Mouse (Mus musculus) thymus, adult 18-20 months (tissue): ENCODE data around the gene Psap.
"Not testable (repeated sequence)": the region's sequence is repeated elsewhere in the genome, so short reads cannot be mapped to it uniquely, and the experiment has no call there.

Experiments used
- DNase-seq, 2 experiments: peaks; one replicate each; pipeline ENCODE4 v3.0.0; 2022; ENCODE audit warnings: mixed read lengths in 2 of 2

Psap gene

GRCm38 (mm10) chr10:60277207-60278005 is at the start of gene Psap:
Psap (plus strand) TSS chr10:60277627.
- DNase-seq, result peak; percentile 90 to 91

DNA sequence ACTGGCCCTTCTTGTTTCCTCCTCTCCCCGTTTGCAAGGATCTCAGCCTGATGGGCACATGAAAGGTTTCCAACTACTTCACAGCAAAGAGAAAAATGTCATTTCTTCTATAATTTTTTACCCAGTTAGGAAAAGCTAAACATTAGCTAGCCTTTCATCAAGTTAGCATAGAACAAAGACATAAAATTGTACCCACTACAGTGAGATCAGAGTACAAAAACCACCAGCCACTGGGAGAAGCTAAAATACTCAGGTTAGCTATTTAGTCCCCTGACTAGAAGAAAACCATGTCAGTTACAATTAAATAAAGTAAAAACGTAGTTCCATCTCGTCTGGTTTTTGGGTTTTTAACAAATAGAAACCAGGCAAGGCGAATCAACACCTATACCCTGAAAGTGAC is 49.8 kb upstream of the Psap start:
- DNase-seq, result no peak

DNA sequence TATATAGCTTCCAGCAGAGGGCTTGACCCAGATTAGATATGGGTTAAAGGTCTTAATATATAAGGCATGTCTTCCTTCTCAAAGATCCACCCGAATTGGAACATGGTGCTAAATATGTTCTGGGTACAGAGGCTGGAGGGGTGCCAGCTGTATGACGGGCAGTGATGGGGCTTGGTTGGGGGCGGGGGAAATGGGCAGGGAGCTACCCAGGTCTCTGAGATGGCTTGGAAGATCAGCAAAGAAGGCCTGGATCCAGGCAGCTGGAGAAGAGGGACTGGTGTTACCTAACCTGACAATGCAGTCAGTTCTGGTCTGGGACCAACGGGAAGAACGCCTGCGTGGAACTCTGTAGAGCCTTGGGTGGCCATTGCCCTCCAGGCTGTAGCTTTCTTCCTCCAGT is 48.3 kb upstream of the Psap start:
- DNase-seq, result no peak

DNA sequence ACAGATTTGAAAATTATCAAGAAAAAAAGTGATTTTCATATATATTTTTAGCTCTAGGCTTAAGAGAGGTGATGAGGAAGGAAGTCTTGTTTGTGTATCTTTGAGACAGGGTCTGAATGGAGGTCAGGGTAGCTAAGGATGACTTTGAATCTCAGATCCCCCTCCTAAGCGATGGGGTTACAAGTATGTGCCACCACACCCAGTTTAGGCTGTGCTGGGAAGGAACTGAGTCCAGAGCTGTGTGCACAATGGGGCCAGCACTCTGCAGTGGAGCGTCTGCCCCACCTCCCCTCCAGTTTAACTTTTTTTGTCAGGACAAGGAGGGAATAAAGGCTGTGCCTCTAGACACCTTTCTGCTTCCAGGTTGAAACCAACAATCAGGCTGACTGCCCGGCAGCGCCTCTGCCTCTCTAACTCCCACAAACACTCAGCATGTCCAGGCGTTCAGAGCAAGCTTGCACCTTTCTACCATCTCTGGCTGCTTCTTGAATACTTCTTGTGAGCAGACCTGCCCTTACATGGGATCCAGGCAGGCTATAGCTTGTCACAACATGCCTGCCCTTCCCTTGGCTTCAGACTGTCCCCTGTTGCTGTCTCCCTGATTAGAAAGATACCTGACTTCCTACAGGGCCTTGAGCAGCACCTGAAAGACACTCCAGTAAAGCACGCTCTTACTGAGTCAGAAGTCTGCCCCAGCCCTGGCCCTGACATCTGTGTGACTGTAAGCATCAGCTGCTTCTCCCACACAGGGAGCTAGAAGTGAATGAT is 46.9 kb upstream of the Psap start:
- DNase-seq, result no peak

GRCm38 (mm10) chr10:60234006-60234405 is 43.4 kb upstream of the Psap start:
- DNase-seq, result no peak

DNA sequence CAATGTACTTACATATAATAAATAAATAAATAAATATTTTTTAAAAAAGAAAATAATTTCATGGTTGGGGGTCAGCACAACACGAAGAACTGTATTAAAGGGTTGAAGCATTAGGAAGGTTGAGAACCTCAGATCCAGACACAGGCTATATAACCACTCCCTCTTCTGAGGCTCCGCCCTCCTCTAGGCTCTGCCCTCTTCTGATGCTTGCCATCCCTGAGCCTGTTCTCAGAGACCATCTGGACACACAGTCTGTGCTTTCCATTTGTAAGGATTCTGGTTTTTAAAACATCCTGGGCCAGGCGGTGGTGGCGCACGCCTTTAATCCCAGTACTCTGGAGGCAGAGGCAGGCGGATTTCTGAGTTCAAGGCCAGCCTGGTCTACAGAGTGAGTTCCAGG is 41.6 kb upstream of the Psap start:
- not testable (repeated sequence) for DNase-seq

GRCm38 (mm10) chr10:60237475-60238154 is 39.8 kb upstream of the Psap start:
- peak; percentile 22 to 43 for DNase-seq

GRCm38 (mm10) chr10:60240416-60240815 is 37.0 kb upstream of the Psap start:
- no peak for DNase-seq

DNA sequence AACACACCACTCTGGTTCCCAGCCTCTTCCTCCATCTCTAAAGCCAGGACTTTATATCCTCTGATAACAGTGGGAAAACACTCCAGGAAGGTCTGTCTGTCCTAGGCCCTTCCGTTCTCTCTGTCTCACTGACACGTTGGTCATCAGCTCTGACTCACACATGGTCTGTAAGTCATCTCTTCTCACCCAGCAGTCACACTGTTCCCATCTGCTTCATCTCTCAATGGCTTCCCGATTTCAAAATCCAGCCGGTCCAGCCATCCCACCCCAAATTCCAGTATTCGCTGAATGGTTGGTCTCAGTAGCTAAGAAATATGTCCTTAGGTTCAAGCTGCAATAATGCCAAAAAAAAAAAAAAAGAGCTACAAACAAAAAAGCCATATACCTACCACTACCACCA is 33.5 kb upstream of the Psap start:
- DNase-seq, result no peak

- DNase-seq, result peak; percentile 60 to 71
Observed at GRCm38 (mm10) chr10:60245041-60245440, 32.4 kb upstream of the Psap start.

- no peak for DNase-seq
Observed at GRCm38 (mm10) chr10:60245635-60246034, 31.8 kb upstream of the Psap start.

DNA sequence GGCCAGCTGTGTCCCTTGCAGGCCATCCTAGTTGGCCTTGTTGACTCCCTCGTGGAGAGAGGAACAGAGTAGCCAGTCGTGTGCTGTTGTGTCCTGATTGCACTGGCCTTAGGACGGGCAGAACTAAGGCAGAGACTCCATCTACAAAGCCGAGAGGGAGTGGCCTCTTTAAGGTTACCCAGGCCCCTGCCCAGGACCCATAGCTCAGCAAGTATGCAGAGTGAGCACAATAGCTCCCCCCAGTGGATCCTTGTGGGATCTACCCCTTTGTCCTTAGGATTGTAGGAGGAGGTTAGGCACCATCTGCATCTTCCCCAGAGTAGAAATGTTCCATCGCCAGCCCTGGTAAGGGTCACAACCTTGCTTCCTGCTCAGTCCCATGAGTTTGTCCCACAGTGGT is 30.9 kb upstream of the Psap start:
- peak in 1 of 2 experiments; percentile 47 for DNase-seq

- not testable (repeated sequence) for DNase-seq
Observed at GRCm38 (mm10) chr10:60248345-60248744, 29.1 kb upstream of the Psap start.

DNA sequence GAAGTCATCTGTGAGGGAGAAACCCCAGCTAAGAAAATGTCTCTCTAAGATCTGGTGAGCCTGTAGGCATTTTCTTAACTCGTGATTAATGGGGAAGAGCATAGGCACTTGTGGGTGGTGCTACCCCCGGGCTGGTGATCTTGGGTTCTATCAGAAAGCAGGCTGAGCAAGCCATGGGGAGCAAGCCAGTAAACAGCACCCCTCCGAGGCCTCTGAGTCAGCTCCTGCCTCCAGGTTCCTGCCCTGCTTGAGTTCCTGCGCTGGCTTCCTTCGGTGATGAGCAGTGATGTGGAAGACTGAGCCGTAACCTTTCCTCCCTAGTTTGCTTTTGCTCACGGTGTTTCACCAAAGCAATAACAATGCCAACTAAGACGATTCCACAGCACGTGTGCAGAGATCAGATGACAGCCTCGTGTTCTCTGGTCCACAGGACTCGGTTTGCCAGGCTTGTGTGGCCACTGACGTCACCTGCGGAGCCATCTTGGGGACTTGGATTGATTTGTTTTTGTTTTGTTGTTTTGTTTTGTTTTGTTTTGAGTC is 26.9 kb upstream of the Psap start:
- no peak for DNase-seq

DNA sequence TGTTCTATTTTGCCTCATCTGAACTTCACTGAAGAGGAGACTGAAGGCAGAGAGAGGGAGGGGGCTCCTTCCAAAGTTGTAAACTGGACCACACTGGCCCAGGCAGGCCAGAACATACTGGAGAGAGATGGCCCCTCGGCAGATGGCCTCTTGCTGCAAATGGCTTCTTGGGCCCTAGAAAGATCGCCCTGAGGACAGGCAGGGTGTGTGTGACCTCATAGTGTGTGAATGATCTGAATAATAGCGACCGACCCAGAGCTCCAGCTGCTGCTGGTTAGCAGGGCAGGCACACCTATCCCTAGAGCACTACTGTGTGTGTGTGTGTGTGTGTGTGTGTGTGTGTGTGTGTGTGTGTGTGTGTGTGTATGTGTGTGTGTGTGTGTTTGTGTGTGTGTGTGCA is 25.2 kb upstream of the Psap start:
- no peak for DNase-seq

GRCm38 (mm10) chr10:60252606-60253005 is 24.8 kb upstream of the Psap start:
- no peak for DNase-seq

DNA sequence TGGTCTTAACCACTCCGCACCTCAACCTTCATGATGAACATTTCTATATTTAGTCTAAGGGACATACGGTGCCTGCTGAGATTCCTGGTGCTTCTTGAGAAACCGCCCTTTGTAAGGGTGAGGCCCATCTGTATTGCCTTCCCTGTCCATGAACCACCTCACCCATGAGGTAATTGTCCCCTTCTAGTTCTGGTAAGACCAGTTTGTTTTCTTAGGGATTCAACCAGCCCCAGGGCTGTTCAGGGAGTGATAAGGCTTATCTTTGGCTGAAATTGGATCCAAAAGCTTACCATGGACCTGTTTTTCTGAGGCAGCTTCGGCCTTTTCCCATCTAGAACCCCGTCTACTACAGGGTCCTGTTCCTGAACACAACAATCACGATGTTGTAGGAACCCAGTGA is 21.3 kb upstream of the Psap start:
- DNase-seq, result no peak

- no peak for DNase-seq
Observed at GRCm38 (mm10) chr10:60257261-60257825, 20.1 kb upstream of the Psap start.

DNA sequence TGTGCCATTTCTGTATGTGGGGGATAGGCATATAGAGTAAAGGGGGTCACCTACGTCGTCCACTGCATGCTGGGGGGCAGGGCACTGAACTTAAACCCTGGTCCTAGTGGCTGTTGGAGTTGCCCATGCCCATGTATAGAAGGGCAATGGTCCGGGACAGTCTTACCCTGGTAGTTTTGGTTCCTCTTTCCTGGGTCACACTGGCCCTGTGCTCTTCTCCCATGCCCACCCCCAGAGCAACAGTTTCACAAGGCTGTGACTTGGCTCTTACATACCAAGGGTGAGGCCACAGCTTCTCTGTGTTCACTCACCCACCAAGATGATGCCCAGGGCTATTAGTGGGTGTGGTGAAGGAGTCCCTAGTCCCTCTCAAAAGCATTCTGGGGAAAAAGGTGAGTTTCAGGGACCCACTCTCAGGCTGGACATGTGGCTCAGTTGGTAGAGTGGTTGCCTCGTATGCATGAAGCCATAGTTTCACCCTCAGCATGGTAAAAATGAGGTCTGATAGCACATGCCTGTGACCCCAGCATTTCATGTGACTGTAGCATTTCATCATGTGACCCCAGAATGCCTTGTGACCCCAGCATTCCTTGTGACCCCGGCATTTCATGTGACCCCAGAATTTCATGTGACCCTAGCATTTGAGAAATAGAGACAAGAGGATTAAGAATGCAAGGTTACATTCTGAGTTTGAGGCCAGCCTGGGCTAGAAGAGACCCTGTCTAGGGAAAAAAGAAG is 16.7 kb upstream of the Psap start:
- no peak for DNase-seq

DNA sequence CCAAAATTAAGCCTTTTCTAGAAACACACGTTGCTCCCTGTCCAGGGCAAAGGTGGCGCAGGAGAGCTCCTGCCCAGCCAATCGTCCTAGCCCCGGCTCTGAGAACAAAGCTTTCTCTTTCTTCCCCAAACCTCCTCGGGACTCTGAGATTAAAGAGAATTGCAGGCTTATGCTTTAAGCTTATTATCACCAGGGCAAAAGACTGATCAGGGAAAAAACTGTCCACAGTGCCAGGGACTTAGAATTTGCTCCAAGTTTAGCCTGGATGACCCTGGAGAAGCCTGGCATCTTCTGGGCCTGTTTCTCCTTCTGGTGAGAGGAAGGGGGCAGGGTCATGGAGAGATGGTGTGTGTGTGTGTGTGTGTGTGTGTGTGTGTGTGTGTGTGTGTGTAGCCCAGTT is 15.9 kb upstream of the Psap start:
- no peak for DNase-seq

DNA sequence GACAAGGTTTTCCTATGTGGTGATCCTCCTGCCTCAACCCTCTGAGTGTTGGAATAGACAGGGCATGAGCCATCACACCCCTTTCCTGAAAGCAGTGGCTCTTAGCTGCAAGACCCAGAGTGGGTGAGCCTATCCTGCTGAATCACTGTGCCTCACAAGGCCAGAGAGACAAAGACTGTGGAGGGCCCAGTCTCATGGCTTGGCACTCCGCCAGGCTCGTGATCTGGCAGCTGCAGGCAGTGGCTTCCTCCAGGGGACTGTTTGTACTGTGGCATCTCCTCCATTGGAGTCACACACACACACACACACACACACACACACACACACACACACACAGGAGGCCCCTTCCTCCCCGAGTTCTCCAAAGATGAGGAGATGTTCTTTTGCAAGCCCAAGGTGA is 15.0 kb upstream of the Psap start:
- peak; percentile 80 to 86 for DNase-seq

DNA sequence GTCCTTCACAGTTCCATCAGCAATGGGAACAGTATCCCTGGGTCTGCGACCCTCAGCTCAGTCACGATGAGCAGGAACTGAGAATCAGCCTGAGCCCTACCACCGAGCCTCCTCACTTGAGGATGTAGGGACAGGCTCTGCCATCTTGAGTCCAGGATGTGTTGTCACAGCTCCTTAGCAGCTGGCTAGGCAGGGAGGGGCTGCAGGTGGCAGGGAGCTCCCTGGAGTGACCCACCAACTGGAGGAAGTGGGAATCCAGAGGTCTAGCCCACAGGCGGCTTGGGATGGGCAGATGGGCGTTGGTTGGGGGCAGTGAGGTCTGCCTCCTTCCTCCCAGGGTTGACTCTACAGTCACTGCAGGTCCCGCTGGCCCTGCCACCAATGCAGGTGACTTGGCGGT is 14.1 kb upstream of the Psap start:
- DNase-seq, result peak in 1 of 2 experiments; percentile 53
